Mouse (Mus musculus) embryonic facial prominence, embryonic 14.5 days (tissue): ENCODE measurements around the gene Cep170b. TPM values are rescaled to one million over a fixed set of nuclear protein-coding genes. Genes with fewer than 3 reads are reported as not detected.

Source experiments
- ATAC-seq: fragments of 200-750 bp; cut with Nextera tagmentation; 2 replicates; pipeline ENCODE4 v1.8.0; 2017; ENCODE audit warnings: low read depth, moderate number of reproducible peaks, moderate TSS enrichment
- DNase-seq: peaks from one replicate; pipeline ENCODE4 v3.0.0-alpha.2; 2015; ENCODE audit warnings: low spot score
- H3K27ac ChIP-seq: fragments of 300-500 bp; sonication (generic); replicated peaks from 2 replicates; pipeline ENCODE4 v1.5.1; 2014; ENCODE audit warnings: low read depth, mild to moderate bottlenecking, low read length, moderate library complexity
- H3K27me3 ChIP-seq: fragments of 300-500 bp; sonication (generic); replicated peaks from 2 replicates; pipeline ENCODE4 v1.6.1; 2014; ENCODE audit warnings: low read length; ENCODE audit not compliant: control insufficient read depth, insufficient read depth
- H3K36me3 ChIP-seq: fragments of 300-500 bp; sonication (generic); 2 replicates; pipeline ENCODE4 v1.6.1; 2014; ENCODE audit warnings: low read length, mixed read lengths; ENCODE audit not compliant: control insufficient read depth, insufficient read depth
- H3K4me1 ChIP-seq: fragments of 300-500 bp; sonication (generic); 2 replicates; pipeline ENCODE4 v1.6.1; 2014; ENCODE audit warnings: antibody characterized with exemption, low read length; ENCODE audit not compliant: control insufficient read depth, insufficient read depth
- H3K4me2 ChIP-seq: fragments of 300-500 bp; sonication (generic); 2 replicates; pipeline ENCODE4 v1.6.1; 2014; ENCODE audit warnings: low read depth, mild to moderate bottlenecking, low read length, moderate library complexity, mixed read lengths
- H3K4me3 ChIP-seq: fragments of 300-500 bp; sonication (generic); 2 replicates; pipeline ENCODE4 v1.5.1; 2014; ENCODE audit warnings: low read depth, mild to moderate bottlenecking, low read length
- H3K9ac ChIP-seq: fragments of 300-500 bp; sonication (generic); 2 replicates; pipeline ENCODE4 v1.6.1; 2014; ENCODE audit warnings: low read depth, mild to moderate bottlenecking, low read length, moderate library complexity, mixed read lengths
- H3K9me3 ChIP-seq: fragments of 300-500 bp; sonication (generic); 2 replicates; pipeline ENCODE4 v1.6.1; 2016; ENCODE audit warnings: low read length; ENCODE audit not compliant: control insufficient read depth
- WGBS: fragments of 180-500 bp; shearing (Covaris S2); extraction: QIAGEN DNeasy Blood & Tissue Kit; methylation state at CpG from one replicate; pipeline ENCODE4 v1.1.7; 2014; 5-methylcytosine and 5-hydroxymethylcytosine counted together
- polyA plus RNA-seq: library from polyadenylated mRNA; unstranded; fragments of >200 nt; fragmentation: Nextera tagmentation; extraction: Ambion mirVana; gene quantifications from 2 replicates; pipeline ENCODE4 v1.2.1, GENCODE M21; 2014

The Cep170b gene
- polyA plus RNA-seq, 1 experiment from 2014 or later: 14.4 TPM

DNA sequence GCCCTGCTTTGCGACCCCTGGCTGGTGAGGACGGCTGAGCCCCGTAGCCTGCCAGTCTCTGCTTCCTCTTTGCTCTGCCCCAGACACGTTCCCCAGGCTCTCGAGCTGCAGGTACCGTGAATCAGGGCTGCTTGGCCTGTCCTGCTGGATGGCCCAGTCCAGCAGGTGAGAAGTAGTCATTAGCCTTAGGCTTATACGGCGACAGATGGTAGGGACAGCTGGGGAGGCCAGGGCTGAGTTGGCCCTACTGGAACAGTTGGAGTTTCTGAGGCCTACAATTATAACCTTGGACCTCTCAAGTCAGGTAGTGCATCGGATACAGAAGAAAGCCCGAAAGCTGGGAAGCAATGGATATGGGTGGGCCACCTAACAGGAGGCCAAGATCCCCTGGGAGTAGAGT, 12.3 kb downstream of the Cep170b start:
- Histone ChIP-seq H3K27me3 (no peaks in the 10 kb centered on the region), H3K9me3 (no peaks in the 10 kb centered on the region), H3K4me3 (no peak overlapping the region), H3K9ac (no peak overlapping the region), H3K4me1 (no peaks in the 10 kb centered on the region), H3K27ac (no peak overlapping the region), H3K36me3 (peaks cover 56% of the 10 kb centered on the region), H3K4me2 (no peak overlapping the region)
- WGBS: 85% methylated on average over 10 of the region's 10 CpGs
- no peak for DNase-seq
- ATAC-seq: no peak

DNA sequence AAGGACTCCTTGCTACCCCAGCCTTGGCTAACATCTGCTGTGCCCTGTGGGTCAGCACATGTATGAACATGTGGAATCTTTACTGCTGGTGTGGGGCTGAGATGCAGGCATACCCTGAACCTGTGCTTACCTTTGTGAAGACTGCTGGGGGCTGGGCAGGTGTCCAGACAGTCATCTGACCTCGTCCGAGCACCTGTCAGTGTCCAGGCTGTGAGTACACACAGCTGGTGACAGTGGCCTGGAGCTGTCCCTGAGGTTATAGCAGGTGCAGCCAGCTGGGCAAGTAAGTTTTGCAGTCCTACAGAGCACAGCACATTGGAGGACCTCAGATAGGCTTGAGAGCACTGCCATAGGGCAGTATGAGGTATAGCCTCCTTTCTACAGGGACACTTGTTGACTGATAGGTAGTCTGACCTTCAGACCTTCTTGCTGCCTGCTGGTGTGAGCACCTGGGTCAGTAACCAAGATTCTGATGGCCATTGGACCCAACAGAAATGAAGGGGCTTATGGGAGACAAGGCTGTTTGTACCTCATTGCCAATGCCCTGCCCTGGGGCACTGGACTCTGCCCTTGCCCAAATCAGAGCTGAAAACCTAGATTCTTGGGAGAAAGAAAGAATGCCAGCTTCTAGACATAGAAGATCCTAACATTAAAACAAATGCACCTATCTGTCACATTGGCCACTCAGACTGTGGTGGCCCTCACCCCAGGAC, 14.0 kb downstream of the Cep170b start:
- Histone ChIP-seq H3K9me3 (no peaks in the 10 kb centered on the region), H3K27me3 (no peaks in the 10 kb centered on the region), H3K4me1 (no peaks in the 10 kb centered on the region), H3K27ac (no peak overlapping the region), H3K4me2 (no peak overlapping the region), H3K9ac (no peak overlapping the region), H3K36me3 (peaks cover 73% of the 10 kb centered on the region), H3K4me3 (no peak overlapping the region)
- DNase-seq: no peak
- no peak for ATAC-seq
- 70% methylated on average over 2 of the region's 2 CpGs for WGBS

DNA sequence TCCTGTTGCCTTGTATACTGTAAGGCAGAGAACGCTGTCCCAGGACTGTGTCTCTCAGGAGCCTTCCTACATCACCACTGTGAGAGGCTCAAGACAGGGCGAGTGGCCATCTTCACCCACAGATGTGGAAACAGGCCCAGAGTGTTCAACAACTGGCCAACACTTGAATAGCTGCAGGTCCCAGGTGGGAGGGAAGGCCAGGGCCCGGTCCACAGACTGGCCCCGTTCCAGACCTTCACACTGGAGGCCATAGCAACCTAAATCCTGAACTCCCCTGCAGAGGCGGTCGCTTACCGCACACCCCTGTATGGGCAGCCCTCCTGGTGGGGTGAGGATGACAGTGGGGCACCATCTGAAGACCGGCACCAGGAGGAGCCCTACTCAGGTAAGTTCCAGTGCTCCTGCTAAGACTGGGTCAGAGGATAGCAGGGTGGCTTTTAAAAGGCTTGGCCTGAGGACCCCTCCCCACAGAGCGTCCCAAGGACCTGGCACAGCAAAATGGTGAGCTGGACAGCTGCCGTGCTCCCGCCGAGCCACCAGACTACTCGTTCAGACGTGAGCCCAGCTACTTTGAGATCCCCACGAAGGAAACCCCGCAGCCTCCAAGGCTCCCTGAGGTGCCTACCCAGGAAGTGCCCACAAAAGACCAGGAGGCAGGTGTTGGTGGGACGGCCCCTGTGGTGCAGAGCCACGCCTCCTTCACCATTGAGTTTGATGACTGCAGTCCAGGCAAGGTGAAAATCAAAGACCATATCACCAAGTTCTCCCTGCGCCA, 14.8 kb downstream of the Cep170b start:
- H3K36me3 ChIP-seq: peaks cover 77% of the 10 kb centered on the region
- WGBS: 90% methylated on average over 19 of the region's 19 CpGs
- H3K9me3 ChIP-seq: no peaks in the 10 kb centered on the region
- H3K4me1 ChIP-seq: no peaks in the 10 kb centered on the region
- no peak overlapping the region for H3K27ac ChIP-seq
- DNase-seq: no peak
- H3K9ac ChIP-seq: no peak overlapping the region
- no peaks in the 10 kb centered on the region for H3K27me3 ChIP-seq
- H3K4me3 ChIP-seq: no peak overlapping the region
- no peak overlapping the region for H3K4me2 ChIP-seq
- no peak for ATAC-seq

DNA sequence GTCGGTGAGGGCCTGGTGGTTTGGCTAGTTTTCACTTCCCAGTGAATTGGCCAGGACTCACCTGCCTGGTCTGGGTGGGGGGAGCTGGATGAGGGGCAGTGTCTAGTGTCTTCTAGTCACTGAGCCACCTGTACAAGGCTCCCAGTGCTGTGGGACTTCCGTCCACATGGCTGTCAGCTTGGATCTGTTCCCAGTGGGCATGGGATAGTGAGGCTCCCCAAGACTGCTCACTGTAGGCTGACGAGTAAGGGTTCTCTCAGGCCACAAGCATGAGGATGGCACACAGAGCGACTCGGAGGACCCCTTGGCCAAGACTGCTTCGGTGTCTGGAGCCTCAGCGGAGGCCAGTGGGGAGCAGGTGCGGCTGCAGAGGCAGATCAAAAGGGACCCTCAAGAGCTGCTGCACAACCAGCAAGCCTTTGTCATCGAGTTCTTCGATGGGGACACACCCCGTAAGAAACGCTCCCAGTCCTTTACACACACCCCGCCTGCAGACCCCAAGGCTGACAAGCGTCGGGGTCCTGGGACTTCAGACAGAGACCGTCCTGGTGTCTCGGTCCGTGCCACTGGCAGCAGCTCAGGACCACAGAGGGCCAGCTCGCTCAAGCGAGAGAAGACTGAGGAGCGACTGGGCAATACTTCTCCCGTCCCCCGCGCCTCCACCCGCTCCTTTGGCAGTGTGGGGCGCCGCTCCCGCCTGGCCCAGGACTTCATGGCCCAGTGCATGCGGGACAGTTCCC, 15.8 kb downstream of the Cep170b start:
- Histone ChIP-seq H3K4me2 (no peak overlapping the region), H3K9ac (no peak overlapping the region), H3K4me1 (no peaks in the 10 kb centered on the region), H3K9me3 (no peaks in the 10 kb centered on the region), H3K36me3 (peaks cover 80% of the 10 kb centered on the region), H3K27me3 (no peaks in the 10 kb centered on the region), H3K4me3 (no peak overlapping the region), H3K27ac (no peak overlapping the region)
- 88% methylated on average over 28 of the region's 29 CpGs for WGBS
- DNase-seq (no peak), ATAC-seq (no peak)

- Histone ChIP-seq H3K36me3 (peaks cover 75% of the 10 kb centered on the region), H3K4me1 (no peaks in the 10 kb centered on the region), H3K4me2 (no peak overlapping the region), H3K27me3 (no peaks in the 10 kb centered on the region), H3K9me3 (no peaks in the 10 kb centered on the region), H3K27ac (no peak overlapping the region), H3K9ac (no peak overlapping the region), H3K4me3 (no peak overlapping the region)
- ATAC-seq: no peak
- WGBS: 90% methylated on average over 10 of the region's 10 CpGs
- DNase-seq: no peak
These were observed 16.3 kb downstream of the Cep170b start for GRCm38 (mm10) chr12:112736636-112736925.

- H3K27ac ChIP-seq: no peak overlapping the region
- ATAC-seq: no peak
- WGBS: 86% methylated on average over 7 of the region's 7 CpGs
- no peak overlapping the region for H3K4me2 ChIP-seq
- no peaks in the 10 kb centered on the region for H3K27me3 ChIP-seq
- peaks cover 70% of the 10 kb centered on the region for H3K36me3 ChIP-seq
- H3K9me3 ChIP-seq: no peaks in the 10 kb centered on the region
- H3K4me1 ChIP-seq: no peaks in the 10 kb centered on the region
- no peak overlapping the region for H3K4me3 ChIP-seq
- H3K9ac ChIP-seq: no peak overlapping the region
- no peak for DNase-seq
These were observed 16.8 kb downstream of the Cep170b start for GRCm38 (mm10) chr12:112737081-112737480.

- Histone ChIP-seq H3K27me3 (no peaks in the 10 kb centered on the region), H3K4me2 (no peak overlapping the region), H3K36me3 (peaks cover 65% of the 10 kb centered on the region), H3K9ac (no peak overlapping the region), H3K4me3 (no peak overlapping the region), H3K4me1 (no peaks in the 10 kb centered on the region), H3K27ac (no peak overlapping the region), H3K9me3 (no peaks in the 10 kb centered on the region)
- 91% methylated on average over 14 of the region's 14 CpGs for WGBS
- no peak for ATAC-seq
- DNase-seq: no peak
These were observed 17.5 kb downstream of the Cep170b start for GRCm38 (mm10) chr12:112737761-112738160.

- ATAC-seq (no peak), DNase-seq (no peak)
- Histone ChIP-seq H3K9ac (no peak overlapping the region), H3K4me2 (no peak overlapping the region), H3K36me3 (peaks cover 62% of the 10 kb centered on the region), H3K9me3 (no peaks in the 10 kb centered on the region), H3K27me3 (no peaks in the 10 kb centered on the region), H3K27ac (no peak overlapping the region), H3K4me1 (peaks cover 3% of the 10 kb centered on the region; the same call in 1 of the 2 replicates), H3K4me3 (no peak overlapping the region)
- 88% methylated on average over 29 of the region's 31 CpGs for WGBS
These were observed 18.2 kb downstream of the Cep170b start for GRCm38 (mm10) chr12:112738281-112739022.
